Mouse (Mus musculus) C2C12 (cell line): ENCODE measurements around the gene Grk3.

Experiments
- CTCF ChIP-seq: IDR thresholded peaks from one replicate; pipeline ENCODE4 v1.5.1; 2011; ENCODE audit not compliant: control insufficient read depth, insufficient read depth, insufficient read length
- MAX ChIP-seq: IDR thresholded peaks from one replicate; pipeline ENCODE4 v1.6.1; 2011; ENCODE audit warnings: mild to moderate bottlenecking, control low read depth
- MYOD1 ChIP-seq: IDR thresholded peaks from one replicate; pipeline ENCODE4 v1.6.1; 2011; ENCODE audit warnings: low read depth; ENCODE audit not compliant: control insufficient read depth, insufficient read length
- MYOG ChIP-seq: IDR thresholded peaks from one replicate; pipeline ENCODE4 v1.6.1; 2011; ENCODE audit not compliant: control insufficient read depth, insufficient read length; ENCODE audit errors: extremely low read depth
- USF1 ChIP-seq: IDR thresholded peaks from one replicate; pipeline ENCODE4 v1.6.1; 2011; ENCODE audit warnings: low read depth, mild to moderate bottlenecking, control low read depth, moderate library complexity

GRCm38 (mm10) chr5:112923841-112924240, 91.8 kb downstream of the Grk3 start:
- no peak for TF ChIP-seq CTCF
- TF ChIP-seq MYOG, result no peak
- TF ChIP-seq MYOD1, result no peak
- no peak for TF ChIP-seq MAX
- TF ChIP-seq USF1, result no peak
